Mouse (Mus musculus): ENCODE data around the gene 1700029I15Rik. TPM values are rescaled to one million over a fixed set of nuclear protein-coding genes. Genes with fewer than 3 reads are reported as not detected.

1700029I15Rik gene
- polyA plus RNA-seq, 1 experiment from 2014 or later: 2.6 TPM

DNA sequence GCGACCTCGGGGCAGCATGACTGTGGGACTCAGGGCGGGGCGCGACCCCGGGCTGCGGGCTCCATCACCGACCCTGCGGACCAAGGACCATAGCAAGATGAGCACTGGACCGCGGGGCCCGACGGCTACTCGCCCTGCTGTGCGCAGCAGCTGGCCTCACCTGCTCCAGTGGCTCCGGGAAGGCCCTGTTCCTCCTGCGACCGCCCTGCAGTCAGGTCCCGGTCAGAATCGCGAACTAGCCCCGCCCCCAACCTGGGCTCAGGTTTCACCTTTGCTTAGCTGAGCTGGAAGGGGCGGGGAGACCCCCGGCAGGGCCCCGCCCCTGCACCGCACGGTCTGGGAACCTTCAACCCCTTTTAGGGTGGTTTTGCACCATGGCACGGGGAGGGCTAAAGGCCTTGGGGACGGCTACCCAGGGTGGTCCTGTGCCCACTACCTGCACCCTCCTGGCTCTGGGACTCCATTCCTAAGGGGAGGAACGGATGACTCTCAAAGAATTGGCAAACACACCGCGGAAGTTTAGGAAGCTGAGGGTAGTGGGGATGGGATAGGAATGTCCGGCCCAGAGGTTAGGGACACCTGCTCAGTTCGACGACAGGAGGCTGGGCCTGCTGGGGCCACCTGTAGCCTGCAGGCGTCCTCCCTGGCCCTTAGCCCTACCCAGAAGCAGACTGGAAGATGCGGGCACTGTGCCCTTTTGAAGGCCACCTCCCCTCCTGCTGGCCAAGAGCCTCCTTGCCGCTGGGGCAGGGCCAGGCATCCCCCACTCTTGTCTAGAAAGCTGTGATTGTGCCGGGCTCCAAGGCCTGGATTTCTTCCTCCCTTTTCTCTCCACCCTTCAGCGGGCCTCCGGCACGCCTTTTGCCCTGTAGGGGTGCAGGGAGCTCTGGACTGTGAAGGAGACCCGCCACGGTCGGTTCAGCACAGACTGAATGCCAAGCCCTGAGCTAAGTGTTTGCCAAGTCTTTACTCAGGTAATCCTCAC is 11.2 kb upstream of the 1700029I15Rik start:
- H3K9ac ChIP-seq (replicated peaks; ENCODE audit: low read depth, low read length): peak overlapping the region; percentile 15; the same call in 1 of the 2 replicates
- H3K4me1 ChIP-seq (ENCODE audit: control insufficient read depth, insufficient read depth, low read length): peaks cover 28% of the 10 kb centered on the region
- ATAC-seq (ENCODE audit: insufficient number of reproducible peaks, insufficient read depth, low FRiP score, low read depth): peak; percentile 59

DNA sequence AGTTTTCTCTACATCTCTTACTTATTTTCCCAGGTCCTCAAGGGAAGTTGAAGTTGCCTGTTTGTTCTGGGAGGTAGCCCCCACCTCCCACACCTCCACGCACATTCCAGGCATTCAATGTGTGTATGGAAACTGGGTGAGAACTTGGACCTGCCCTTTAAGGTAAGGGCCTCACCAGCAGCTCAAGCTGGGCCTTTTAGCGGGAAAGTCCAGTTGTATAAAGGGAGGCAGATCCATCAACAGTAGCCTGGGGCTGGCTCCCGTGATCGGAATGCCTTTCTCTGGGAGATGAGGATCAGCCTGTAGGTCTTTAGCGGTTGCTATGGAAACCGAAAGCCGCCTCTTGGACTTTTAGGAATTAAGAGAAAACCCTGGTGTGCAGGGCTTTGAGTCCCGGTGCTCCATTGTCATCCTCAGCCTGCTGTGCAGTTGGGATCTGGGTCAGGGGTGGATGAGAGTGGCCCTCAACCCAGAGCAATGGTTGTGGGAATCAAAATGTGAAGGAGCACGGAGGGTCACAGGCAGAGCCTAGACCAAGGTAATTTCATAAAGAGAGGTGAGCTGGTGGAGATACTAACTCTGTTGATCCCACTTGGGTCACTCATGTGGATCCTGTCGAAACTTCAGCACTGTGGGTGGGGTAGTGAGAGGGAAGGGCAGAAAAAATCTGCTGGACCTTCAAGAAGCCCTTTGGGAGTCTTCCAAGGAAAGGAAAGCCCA is 10.2 kb upstream of the 1700029I15Rik start:
- Histone ChIP-seq H3K27me3 (ENCODE audit: control insufficient read depth, insufficient read depth, low read length) (no peaks in the 10 kb centered on the region), H3K36me3 (ENCODE audit: control insufficient read depth, insufficient read depth, low read length) (no peaks in the 10 kb centered on the region), H3K4me2 (replicated peaks; ENCODE audit: low read depth, low read length) (no peak overlapping the region), H3K27ac (ENCODE audit: low read length) (peak overlapping the region; percentile 82), H3K4me1 (ENCODE audit: control insufficient read depth, insufficient read depth, low read length) (peaks cover 31% of the 10 kb centered on the region), H3K9ac (replicated peaks; ENCODE audit: low read depth, low read length) (no peak overlapping the region), H3K9me3 (ENCODE audit: control insufficient read depth, low read depth, low read length) (no peaks in the 10 kb centered on the region), H3K4me3 (ENCODE audit: low read depth, low read length) (no peak overlapping the region)
- 25% methylated on average over 10 of the region's 10 CpGs for WGBS
- no peak for ATAC-seq (ENCODE audit: insufficient number of reproducible peaks, insufficient read depth, low FRiP score, low read depth)

More for the DNA sequence above, 11.2 kb upstream of the 1700029I15Rik start:
- Histone ChIP-seq H3K36me3 (ENCODE audit: control insufficient read depth, insufficient read depth, low read length) (no peaks in the 10 kb centered on the region), H3K27ac (ENCODE audit: low read length) (peak overlapping the region; percentile 82), H3K27me3 (ENCODE audit: control insufficient read depth, insufficient read depth, low read length) (no peaks in the 10 kb centered on the region), H3K9me3 (ENCODE audit: control insufficient read depth, low read depth, low read length) (no peaks in the 10 kb centered on the region), H3K4me3 (ENCODE audit: low read depth, low read length) (peak overlapping the region; percentile 34), H3K4me2 (replicated peaks; ENCODE audit: low read depth, low read length) (peak overlapping the region; percentile 54)
- WGBS: 2% methylated on average over 45 of the region's 45 CpGs

DNA sequence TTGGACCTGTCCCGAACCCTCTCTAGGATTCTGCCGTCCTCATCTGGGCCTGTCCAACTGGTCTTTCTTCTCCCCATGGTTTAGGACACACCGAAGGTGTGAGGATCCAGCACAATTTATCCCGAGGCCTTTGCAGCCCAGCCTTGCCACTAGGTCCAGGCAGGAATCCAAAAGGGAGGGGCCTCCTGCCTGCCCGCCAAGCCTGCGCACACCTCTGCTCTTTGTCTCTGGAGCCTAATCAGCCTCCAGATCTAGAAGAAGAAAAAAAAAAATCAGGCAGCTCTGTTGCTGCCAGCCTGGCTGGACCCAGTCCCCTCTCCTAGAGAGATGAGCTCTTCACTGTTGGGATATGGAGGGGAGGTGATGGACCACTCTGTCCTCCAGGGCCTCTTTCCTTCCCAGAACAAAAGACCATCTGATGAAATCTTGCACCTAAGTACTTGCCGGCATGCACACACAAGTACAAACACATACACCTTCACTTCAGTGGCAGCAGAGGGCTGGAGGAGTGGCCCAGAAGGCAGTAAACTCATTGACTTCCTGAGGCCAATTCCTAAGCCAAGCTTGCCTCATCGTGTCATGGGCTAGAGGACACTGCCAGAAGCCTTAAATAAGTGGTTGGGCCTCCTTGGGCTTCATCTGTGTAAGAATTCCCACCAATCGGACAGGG is 9.4 kb upstream of the 1700029I15Rik start:
- no peak overlapping the region for H3K4me2 ChIP-seq (replicated peaks; ENCODE audit: low read depth, low read length)
- H3K4me3 ChIP-seq (ENCODE audit: low read depth, low read length): no peak overlapping the region
- ATAC-seq (ENCODE audit: insufficient number of reproducible peaks, insufficient read depth, low FRiP score, low read depth): no peak
- H3K36me3 ChIP-seq (ENCODE audit: control insufficient read depth, insufficient read depth, low read length): no peaks in the 10 kb centered on the region
- H3K27me3 ChIP-seq (ENCODE audit: control insufficient read depth, insufficient read depth, low read length): no peaks in the 10 kb centered on the region
- peak overlapping the region; percentile 82 for H3K27ac ChIP-seq (ENCODE audit: low read length)
- 49% methylated on average over 9 of the region's 9 CpGs for WGBS
- H3K4me1 ChIP-seq (ENCODE audit: control insufficient read depth, insufficient read depth, low read length): peaks cover 31% of the 10 kb centered on the region
- no peaks in the 10 kb centered on the region for H3K9me3 ChIP-seq (ENCODE audit: control insufficient read depth, low read depth, low read length)
- no peak overlapping the region for H3K9ac ChIP-seq (replicated peaks; ENCODE audit: low read depth, low read length)

DNA sequence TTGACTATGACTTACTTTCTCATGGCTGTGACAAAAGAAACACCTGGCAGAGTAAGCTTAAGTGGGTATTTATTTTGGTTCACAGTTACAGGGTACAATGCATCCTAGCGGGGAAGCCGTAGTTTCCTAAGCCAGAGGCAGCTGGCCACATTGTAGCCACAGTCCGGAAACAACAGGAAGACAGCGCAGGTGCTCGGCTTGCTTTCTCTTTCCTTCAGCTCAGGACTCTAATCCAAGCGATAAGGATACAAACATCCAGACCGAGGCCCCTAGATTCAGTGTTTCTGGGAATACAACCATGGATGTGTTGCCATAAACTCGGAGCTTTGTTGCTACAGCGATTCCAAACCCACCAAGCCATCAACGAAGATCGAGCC is 8.9 kb upstream of the 1700029I15Rik start:
- Histone ChIP-seq H3K4me3 (ENCODE audit: low read depth, low read length) (no peak overlapping the region), H3K27ac (ENCODE audit: low read length) (peak overlapping the region; percentile 82), H3K27me3 (ENCODE audit: control insufficient read depth, insufficient read depth, low read length) (no peaks in the 10 kb centered on the region), H3K4me2 (replicated peaks; ENCODE audit: low read depth, low read length) (no peak overlapping the region), H3K9me3 (ENCODE audit: control insufficient read depth, low read depth, low read length) (no peaks in the 10 kb centered on the region), H3K4me1 (ENCODE audit: control insufficient read depth, insufficient read depth, low read length) (peaks cover 31% of the 10 kb centered on the region), H3K36me3 (ENCODE audit: control insufficient read depth, insufficient read depth, low read length) (no peaks in the 10 kb centered on the region; the same call in 1 of the 2 replicates), H3K9ac (replicated peaks; ENCODE audit: low read depth, low read length) (no peak overlapping the region)
- 77% methylated on average over 11 of the region's 11 CpGs for WGBS
- ATAC-seq (ENCODE audit: insufficient number of reproducible peaks, insufficient read depth, low FRiP score, low read depth): no peak

DNA sequence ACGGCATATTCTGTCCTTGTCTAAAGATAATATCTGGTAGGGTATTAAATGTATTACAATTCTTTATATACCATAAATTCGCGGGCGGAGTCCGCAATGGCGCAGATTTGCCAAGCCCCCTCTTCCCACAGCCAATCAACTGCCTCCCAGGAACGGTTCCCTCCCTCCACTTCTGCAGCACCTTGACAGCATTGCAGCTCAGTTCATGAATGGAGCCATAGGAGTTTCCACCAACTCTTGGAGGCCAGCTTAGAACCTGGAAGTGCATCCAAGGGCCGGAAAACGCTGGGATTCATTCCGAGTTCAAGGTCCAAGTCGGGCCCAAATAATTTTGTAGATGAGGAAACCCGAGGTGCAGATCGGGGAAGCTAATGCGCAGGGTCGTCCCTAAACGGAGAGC is 7.8 kb upstream of the 1700029I15Rik start, which contains the start of the genes Pex16 and Large2:
TSS of gene Pex16 (plus strand) at position 163 of the 400 bp plus-strand sequence.
TSS of gene Large2 (minus strand) at position 356 of the 400 bp plus-strand sequence.
- WGBS: 2% methylated on average over 16 of the region's 16 CpGs
- no peaks in the 10 kb centered on the region for H3K9me3 ChIP-seq (ENCODE audit: control insufficient read depth, low read depth, low read length)
- no peaks in the 10 kb centered on the region for H3K27me3 ChIP-seq (ENCODE audit: control insufficient read depth, insufficient read depth, low read length)
- ATAC-seq (ENCODE audit: insufficient number of reproducible peaks, insufficient read depth, low FRiP score, low read depth): no peak; the same call in 1 of the 2 replicates
- peak within 1 kb of the TSS; percentile 86 for H3K27ac ChIP-seq (ENCODE audit: low read length)
- H3K4me1 ChIP-seq (ENCODE audit: control insufficient read depth, insufficient read depth, low read length): peaks cover 31% of the 10 kb centered on the region
- peak within 1 kb of the TSS; percentile 75 for H3K4me3 ChIP-seq (ENCODE audit: low read depth, low read length)
- H3K9ac ChIP-seq (replicated peaks; ENCODE audit: low read depth, low read length): peak within 1 kb of the TSS; percentile 45
- H3K4me2 ChIP-seq (replicated peaks; ENCODE audit: low read depth, low read length): peak within 1 kb of the TSS; percentile 84
- H3K36me3 ChIP-seq (ENCODE audit: control insufficient read depth, insufficient read depth, low read length): peaks cover 9% of the 10 kb centered on the region; the same call in 1 of the 2 replicates

DNA sequence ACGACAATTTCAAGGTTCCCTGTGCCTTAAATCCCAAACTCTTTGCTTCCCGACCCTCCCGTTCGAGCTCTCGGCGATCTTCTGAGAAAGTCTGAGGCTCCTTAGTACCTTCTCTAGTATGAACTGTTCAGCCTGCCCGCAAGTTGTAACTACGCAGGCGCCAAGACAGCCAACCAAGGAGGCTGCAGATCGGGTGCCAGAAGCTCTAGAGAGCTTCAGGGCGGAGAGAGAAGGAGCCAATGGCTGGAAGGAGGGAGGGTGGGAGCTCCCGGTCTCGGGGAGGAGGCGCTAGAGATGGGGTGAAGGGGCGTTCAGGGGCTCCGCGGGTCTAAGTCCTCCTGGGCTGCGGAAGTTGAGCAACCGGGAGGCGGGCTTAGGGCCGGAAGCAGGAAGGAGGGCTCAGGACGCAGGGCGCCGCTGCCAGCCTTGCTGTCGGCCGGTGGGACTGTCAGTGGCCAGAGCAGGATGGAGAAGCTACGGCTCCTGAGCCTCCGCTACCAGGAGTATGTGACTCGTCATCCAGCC is 7.2 kb upstream of the 1700029I15Rik start:
- peak; percentile 92 for ATAC-seq (ENCODE audit: insufficient number of reproducible peaks, insufficient read depth, low FRiP score, low read depth)
- H3K4me2 ChIP-seq (replicated peaks; ENCODE audit: low read depth, low read length): peak overlapping the region; percentile 84
- no peaks in the 10 kb centered on the region for H3K27me3 ChIP-seq (ENCODE audit: control insufficient read depth, insufficient read depth, low read length)
- peaks cover 14% of the 10 kb centered on the region; the same call in 1 of the 2 replicates for H3K36me3 ChIP-seq (ENCODE audit: control insufficient read depth, insufficient read depth, low read length)
- H3K4me1 ChIP-seq (ENCODE audit: control insufficient read depth, insufficient read depth, low read length): peaks cover 31% of the 10 kb centered on the region
- under 1% methylated on average over 29 of the region's 29 CpGs for WGBS
- H3K9me3 ChIP-seq (ENCODE audit: control insufficient read depth, low read depth, low read length): no peaks in the 10 kb centered on the region
- peak overlapping the region; percentile 86 for H3K27ac ChIP-seq (ENCODE audit: low read length)
- peak overlapping the region; percentile 45 for H3K9ac ChIP-seq (replicated peaks; ENCODE audit: low read depth, low read length)
- peak overlapping the region; percentile 75 for H3K4me3 ChIP-seq (ENCODE audit: low read depth, low read length)

DNA sequence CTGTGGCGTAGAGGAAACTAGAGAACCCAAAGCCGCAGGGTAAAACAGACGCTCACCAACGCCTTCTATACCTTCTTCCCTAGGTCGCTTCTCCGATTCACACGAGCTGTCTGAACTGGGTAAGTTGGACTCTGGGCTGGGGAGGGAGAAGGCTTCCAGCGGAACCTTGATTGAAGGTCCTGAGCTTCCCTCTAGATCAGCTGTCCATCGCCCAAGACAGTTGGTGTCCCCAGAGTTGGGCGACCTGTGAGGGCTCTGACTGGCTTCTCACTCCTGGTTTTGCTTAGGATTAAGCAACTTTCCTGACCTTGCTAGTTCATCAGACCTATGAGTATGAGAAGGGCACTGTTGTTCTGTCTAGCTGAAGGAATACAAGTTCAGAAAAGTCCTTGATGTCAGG is 6.5 kb upstream of the 1700029I15Rik start:
- H3K4me1 ChIP-seq (ENCODE audit: control insufficient read depth, insufficient read depth, low read length): peaks cover 30% of the 10 kb centered on the region
- H3K9me3 ChIP-seq (ENCODE audit: control insufficient read depth, low read depth, low read length): no peaks in the 10 kb centered on the region
- peak overlapping the region; percentile 84 for H3K4me2 ChIP-seq (replicated peaks; ENCODE audit: low read depth, low read length)
- no peak for ATAC-seq (ENCODE audit: insufficient number of reproducible peaks, insufficient read depth, low FRiP score, low read depth)
- H3K36me3 ChIP-seq (ENCODE audit: control insufficient read depth, insufficient read depth, low read length): peaks cover 18% of the 10 kb centered on the region; the same call in 1 of the 2 replicates
- peak overlapping the region; percentile 45 for H3K9ac ChIP-seq (replicated peaks; ENCODE audit: low read depth, low read length)
- WGBS: 12% methylated on average over 10 of the region's 10 CpGs
- H3K27ac ChIP-seq (ENCODE audit: low read length): no peak overlapping the region; the same call in 1 of the 2 replicates
- no peaks in the 10 kb centered on the region for H3K27me3 ChIP-seq (ENCODE audit: control insufficient read depth, insufficient read depth, low read length)
- peak overlapping the region; percentile 75 for H3K4me3 ChIP-seq (ENCODE audit: low read depth, low read length)
